ENCODE assay signal across 11 mouse cellular contexts in the genomic region with DNA sequence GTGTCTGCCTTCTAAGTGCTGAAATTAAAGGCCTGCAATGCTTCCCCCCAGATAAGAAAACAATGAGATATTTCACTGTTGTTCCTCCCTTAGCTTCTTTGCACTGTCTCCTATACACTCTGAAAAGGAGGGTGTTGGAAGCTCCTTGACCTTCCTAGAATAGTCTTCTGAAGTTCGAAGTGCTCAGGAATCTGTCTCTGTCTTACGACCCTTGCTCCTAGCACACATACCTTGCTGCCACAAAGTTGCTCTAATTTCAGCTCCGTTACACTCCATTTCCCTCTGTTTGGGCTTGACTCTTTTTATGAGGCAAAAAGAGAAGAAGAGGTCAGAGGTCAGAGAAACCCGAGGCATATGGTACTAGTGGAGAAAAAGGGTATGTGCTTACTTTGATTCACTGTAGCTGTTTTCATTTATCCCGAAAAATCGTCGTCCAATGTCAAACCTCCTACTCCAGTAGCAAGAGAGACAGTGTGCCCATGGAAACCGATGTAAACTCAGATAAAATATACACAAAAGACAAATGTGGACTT.
"Had no signal": no experiment of that assay in that cellular context is flagged by ENCODE, and none has a peak within 500 bp of the region (broad histone marks: within the 10 kb centered on the region; RNA-seq: fewer than 3 reads in every experiment).

No protein-coding gene starts in this region.

- ATAC-seq: liver, embryonic 12.5 days; midbrain, embryonic 15.5 days had no signal

- H3K4me1 ChIP-seq: limb, embryonic 15.5 days; liver, embryonic 12.5 days; neural tube, embryonic 13.5 days had no signal

- H3K9me3 ChIP-seq: limb, embryonic 15.5 days; liver, embryonic 12.5 days; midbrain, embryonic 15.5 days; neural tube, embryonic 13.5 days had no signal

- DNase-seq: kidney, adult 11 months; lung, embryonic 14.5 days; lung, postnatal 10 days; lung, postnatal 4 days; right cerebral cortex, postnatal 14 days; thymus, postnatal 36 days had no signal

- H3K27me3 ChIP-seq: liver, embryonic 12.5 days; midbrain, embryonic 15.5 days; neural tube, embryonic 13.5 days had no signal

- H3K36me3 ChIP-seq: limb, embryonic 15.5 days; liver, embryonic 12.5 days; midbrain, embryonic 15.5 days; neural tube, embryonic 13.5 days had no signal

- H3K27ac ChIP-seq: limb, embryonic 15.5 days; liver, embryonic 12.5 days; midbrain, embryonic 15.5 days; neural tube, embryonic 13.5 days had no signal

- H3K4me3 ChIP-seq: limb, embryonic 15.5 days; liver, embryonic 12.5 days; midbrain, embryonic 15.5 days; neural tube, embryonic 13.5 days had no signal

- H3K9ac ChIP-seq: limb, embryonic 15.5 days; liver, embryonic 12.5 days; lung, embryonic 14.5 days; midbrain, embryonic 15.5 days; neural tube, embryonic 13.5 days had no signal

- H3K4me2 ChIP-seq: limb, embryonic 15.5 days; liver, embryonic 12.5 days; lung, embryonic 14.5 days; midbrain, embryonic 11.5 days; midbrain, embryonic 15.5 days; neural tube, embryonic 13.5 days had no signal
